Mouse (Mus musculus) hindlimb bud, embryonic 11.5 days (tissue): ENCODE data around the gene Slco2a1.

Source experiments
- DNase-seq: peaks from one replicate; pipeline ENCODE4 v3.0.0-alpha.2; 2012; ENCODE audit warnings: low read depth, low spot score; ENCODE audit errors: extremely low spot score

Gene Slco2a1

GRCm38 (mm10) chr9:102988462-102988861 is at the start of gene Slco2a1:
Gene Slco2a1, plus strand, starts transcription at chr9:102988712.
- DNase-seq = no peak

- DNase-seq = no peak
Observed at GRCm38 (mm10) chr9:102942221-102942620, 46.3 kb upstream of the Slco2a1 start.

- no peak for DNase-seq
Observed at GRCm38 (mm10) chr9:102944891-102945290, 43.6 kb upstream of the Slco2a1 start.

DNA sequence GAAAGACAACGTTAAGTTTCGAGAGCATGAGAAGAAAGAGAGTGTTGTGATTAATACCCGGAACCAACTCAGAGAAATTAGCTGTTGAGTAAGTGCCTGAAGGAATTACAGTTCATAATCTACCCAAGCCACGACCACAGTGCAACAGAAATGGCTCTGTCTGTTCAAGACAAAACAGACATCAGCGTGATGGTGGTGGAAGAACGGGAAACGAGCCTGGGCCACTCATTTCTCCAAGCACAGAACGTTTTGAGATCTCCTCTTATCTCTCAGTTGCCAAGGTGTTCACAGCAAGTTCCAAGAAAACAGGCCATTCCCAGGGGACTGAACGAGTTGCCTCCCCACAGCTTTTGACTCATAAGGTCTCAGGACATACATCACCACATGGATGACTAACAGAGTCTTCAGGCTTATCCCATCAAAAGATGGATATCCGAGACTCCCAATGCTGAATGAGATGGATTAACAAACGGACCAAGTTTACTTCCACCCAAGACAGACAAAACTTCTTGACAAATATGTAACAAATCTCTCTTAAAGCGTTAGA is 42.0 kb upstream of the Slco2a1 start:
- DNase-seq = no peak

- no peak for DNase-seq
Observed at GRCm38 (mm10) chr9:102948706-102949105, 39.8 kb upstream of the Slco2a1 start.

DNA sequence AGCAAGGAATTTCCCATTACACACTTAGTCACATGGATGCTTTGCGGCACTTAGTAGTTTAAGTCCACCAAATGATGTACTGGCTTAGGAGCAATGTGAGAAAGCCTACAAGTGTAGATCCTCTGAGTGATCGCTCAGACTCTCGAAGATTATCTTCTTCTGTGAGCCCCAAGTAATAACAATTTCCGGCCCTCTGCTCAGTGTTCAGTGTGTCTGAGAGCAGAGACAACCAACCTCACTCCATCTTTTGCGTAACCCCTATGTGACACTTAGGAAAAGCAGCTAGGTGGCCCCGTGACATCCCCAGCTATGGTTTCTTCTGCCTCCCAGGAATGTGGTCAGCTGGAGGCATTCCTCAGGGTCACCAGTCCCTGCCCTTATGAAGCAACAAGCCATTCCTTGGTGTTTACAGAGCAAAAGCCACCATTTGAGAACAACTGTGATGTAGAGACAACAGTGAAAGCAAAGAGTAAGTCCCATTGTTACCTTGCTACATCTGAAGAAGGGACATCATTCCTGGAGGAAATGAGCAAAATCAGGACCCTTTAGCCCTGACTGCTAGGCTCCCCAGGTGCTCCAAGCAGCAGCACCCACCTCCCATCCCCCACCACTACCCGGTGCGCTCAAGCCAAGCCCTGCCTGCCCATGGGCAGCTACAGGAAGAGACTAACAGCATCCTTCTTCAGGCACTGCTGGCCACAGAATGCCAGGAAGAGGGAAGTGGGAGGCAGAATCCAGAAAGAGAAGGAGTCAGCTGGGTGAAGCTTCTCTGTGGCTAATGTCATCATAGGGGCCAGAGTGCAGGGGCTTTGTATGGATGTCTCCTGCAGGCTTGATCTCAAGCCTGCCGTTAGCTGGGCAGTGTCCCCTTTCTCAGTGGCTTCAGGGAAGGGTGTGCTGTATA is 37.2 kb upstream of the Slco2a1 start:
- DNase-seq = no peak

DNA sequence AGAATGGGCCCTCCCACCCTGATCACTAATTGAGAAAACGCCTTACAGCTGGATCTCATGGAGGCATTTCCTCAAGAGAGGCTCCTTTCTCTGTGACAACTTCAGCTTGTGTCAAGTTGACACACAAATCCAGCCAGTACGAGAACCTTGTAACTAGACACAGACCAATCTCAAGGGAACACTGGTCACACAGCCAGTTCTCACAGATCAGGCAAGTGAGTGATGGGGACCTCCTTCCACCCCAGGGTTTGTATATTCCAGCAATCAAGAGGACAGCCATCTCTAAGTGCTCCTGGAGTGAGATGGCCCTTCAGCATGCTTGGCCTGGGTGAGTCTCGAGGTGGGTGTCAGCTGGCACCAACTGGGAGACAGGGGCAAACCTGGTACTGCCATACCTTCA is 32.6 kb upstream of the Slco2a1 start:
- DNase-seq = no peak

GRCm38 (mm10) chr9:102958703-102959102 is 29.8 kb upstream of the Slco2a1 start:
- DNase-seq = no peak

- no peak for DNase-seq
Observed at GRCm38 (mm10) chr9:102961356-102962092, 27.0 kb upstream of the Slco2a1 start.

DNA sequence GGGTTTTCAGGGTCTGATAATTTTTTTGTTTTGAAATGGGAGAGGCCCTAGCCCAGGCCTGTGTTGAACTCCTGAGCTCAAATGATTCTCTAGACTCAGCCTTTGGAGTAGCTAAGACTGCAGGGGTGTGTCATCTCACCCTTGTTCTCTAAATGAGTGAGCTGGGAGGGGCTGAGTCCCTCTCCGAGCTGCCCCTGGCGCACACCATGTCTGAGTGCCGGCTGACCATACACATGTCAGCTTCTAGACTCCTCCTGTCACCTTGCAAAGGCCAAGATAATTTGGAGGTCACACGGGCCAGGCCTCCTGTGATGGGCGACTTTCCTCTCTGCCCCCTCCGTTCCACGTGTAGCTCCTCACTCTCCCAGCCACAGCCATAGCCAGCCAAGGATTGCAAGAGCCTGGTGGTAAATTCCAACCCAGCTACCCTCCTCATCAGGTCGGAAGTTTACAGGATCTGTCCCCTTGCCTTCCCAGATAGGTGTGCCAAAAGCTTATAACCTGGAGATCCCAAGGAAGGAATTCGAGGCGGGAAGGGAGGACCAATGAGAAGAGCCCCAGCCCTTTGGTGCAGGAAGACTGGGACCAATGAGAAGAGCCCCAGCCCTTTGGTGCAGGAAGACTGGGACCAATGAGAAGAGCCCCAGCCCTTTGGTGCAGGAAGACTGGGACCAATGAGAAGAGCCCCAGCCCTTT is 26.3 kb upstream of the Slco2a1 start:
- no peak for DNase-seq

DNA sequence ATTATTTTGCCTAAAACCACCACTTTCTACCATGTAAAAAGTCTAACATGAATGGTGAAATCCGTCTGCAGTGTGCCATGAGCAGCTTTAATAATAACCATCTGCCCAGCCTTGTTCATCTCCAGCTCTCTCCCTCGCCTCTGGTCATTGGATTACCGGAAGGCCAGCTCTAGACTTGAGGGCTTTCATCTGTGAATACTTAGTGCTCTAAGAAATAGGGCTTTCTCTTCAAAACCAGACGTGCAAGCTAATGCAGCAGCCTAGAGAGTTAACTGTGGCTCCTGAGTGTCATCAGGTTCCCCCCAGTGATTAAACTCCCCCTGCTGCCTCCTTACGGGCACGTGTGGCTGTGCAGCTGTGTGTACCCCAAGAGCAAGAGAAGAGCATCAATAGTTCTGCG is 25.2 kb upstream of the Slco2a1 start:
- DNase-seq = no peak

DNA sequence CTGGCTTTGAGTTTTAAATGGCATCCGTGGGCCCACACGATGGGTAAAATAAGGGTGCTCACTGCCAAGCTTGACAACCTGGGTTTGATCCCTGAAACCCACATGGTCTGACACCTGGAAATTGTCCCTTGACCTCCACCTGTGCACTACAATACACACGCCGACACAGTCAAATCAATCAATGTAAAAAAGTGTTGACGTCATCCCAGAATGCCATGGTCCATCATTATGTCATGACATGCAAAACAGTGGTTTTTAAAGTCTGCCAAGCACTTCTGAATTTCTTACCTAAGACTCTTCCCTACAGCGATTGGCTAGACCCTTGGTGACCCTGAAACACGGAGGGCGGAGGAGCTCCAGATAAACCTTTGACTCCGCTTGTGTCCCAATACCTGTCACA is 23.9 kb upstream of the Slco2a1 start:
- DNase-seq = no peak

GRCm38 (mm10) chr9:102972393-102973050 is 16.0 kb upstream of the Slco2a1 start:
- no peak for DNase-seq

- no peak for DNase-seq
Observed at GRCm38 (mm10) chr9:102975887-102976286, 12.6 kb upstream of the Slco2a1 start.

DNA sequence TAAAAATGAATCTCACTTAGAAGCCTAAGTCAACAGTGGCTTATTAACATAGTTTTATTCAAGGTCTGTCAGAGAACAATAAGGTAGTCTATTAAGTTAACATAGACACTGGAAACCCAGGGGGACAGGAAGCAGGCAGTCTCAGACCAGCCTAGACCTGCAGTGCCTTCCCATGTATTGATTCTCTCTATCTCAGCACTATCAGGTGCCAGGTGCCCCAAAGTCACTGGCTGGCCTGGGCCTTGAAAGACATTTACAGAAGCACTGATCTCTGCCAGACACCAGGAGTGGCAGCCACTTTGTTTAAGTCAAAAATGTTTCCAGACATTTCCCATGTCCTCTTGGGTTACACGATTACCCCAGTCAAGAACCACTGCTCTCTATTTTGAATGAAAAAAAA is 11.4 kb upstream of the Slco2a1 start:
- no peak for DNase-seq

DNA sequence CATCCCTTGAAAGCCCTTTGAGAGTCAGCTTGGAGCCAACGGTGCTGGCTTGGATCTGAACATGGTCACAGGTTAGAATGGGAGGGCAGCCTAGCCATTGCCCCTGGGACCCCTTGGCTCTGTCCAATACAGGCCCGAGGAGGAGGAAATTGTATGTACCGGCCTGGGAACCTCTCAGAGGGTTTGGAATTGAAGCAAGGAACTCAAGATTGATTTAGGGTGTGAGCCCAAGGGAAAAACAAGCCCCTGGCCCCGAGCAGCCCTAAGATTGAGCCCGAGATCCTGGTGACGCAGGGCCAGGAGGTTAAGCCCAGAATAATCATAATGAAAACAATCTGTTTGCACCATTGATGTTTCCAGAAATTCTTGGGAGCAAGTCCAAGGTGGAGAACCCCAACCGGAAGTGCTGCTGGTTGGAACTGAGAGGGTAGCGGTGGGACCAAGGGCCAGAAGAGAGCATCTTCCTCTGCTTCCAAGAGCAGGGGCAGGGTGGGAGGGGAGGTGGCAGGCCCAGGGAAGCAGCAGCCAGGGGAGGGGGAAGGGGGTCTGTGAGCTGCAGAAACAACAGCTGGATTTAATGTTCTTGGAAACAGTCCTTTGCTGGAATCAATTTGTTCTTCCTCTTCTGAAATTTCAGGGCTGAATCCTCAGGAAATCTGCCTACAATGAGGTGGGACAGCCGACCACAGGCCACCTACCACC is 10.6 kb upstream of the Slco2a1 start:
- peak; percentile 53 for DNase-seq

- no peak for DNase-seq
Observed at GRCm38 (mm10) chr9:102979011-102979700, 9.4 kb upstream of the Slco2a1 start.

DNA sequence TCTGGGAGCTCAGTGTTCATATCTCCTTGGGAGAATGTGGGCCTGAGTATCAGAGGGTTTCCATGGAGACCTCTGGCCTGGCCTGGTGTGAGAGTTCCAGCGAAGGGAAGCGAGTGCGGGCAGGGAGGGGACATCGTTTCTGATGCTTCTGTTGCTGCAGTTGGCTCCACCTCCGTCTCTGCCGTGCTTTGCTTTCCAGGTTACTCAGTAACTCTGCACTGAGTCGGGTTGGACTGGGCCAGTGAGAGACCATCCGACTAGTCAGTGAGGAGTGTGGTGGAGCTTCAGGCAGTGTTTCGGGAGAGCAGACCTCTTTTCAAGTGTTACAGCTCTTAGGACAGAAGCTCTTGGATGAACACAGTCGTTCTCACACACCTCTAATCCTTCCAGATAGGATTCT is 8.6 kb upstream of the Slco2a1 start:
- DNase-seq = no peak

- no peak for DNase-seq
Observed at GRCm38 (mm10) chr9:102980420-102980819, 8.1 kb upstream of the Slco2a1 start.

DNA sequence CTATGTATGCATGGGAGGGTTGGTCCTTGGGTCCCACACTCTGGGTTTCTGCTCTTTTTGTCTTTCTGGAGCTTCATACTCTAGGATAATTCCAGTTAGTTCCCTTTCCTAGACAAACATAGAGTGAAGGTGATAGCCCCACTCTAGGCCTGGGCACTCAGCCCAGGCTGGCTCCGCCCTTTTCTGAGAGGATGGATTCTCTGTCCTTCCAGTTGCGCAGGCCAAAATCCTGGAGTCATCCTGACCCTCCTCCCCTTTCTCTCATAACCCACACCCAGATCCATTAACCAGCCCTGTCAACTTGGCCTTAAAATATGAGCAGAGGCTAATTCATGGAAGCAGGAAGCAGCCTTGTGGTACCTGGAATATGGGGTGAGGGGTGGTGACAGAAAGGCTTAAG is 6.7 kb upstream of the Slco2a1 start:
- no peak for DNase-seq
